Mouse (Mus musculus) kidney, embryonic 14.5 days (tissue): ENCODE data around the gene Gm6614. TPM values are rescaled to one million over a fixed set of nuclear protein-coding genes. Genes with fewer than 3 reads are reported as not detected.
"Not testable (repeated sequence)": the region's sequence is repeated elsewhere in the genome, so short reads cannot be mapped to it uniquely, and the experiment has no call there.

ENCODE experiments used
- ATAC-seq: fragments of 200-750 bp; cut with Nextera tagmentation; 2 replicates; pipeline ENCODE4 v1.8.0; 2017; ENCODE audit warnings: moderate number of reproducible peaks, mild to moderate bottlenecking, moderate TSS enrichment, moderate library complexity; ENCODE audit not compliant: low FRiP score, low TSS enrichment
- H3K27ac ChIP-seq: fragments of 300-500 bp; sonication (generic); 2 replicates; pipeline ENCODE4 v1.5.1; 2014; ENCODE audit warnings: low read depth, mild to moderate bottlenecking, low read length, moderate library complexity, mixed read lengths
- H3K27me3 ChIP-seq: fragments of 300-500 bp; sonication (generic); 2 replicates; pipeline ENCODE4 v1.6.1; 2014; ENCODE audit warnings: mild to moderate bottlenecking, low read length; ENCODE audit not compliant: control insufficient read depth, insufficient read depth
- H3K36me3 ChIP-seq: fragments of 300-500 bp; sonication (generic); 2 replicates; pipeline ENCODE4 v1.6.1; 2014; ENCODE audit warnings: low read length, mixed read lengths; ENCODE audit not compliant: control insufficient read depth, insufficient read depth
- H3K4me1 ChIP-seq: fragments of 300-500 bp; sonication (generic); 2 replicates; pipeline ENCODE4 v1.6.1; 2014; ENCODE audit warnings: low read length, mixed read lengths; ENCODE audit not compliant: control insufficient read depth, insufficient read depth
- H3K4me2 ChIP-seq: fragments of 300-500 bp; sonication (generic); replicated peaks from 2 replicates; pipeline ENCODE4 v1.6.1; 2014; ENCODE audit warnings: low read depth, mild to moderate bottlenecking, low read length
- H3K4me3 ChIP-seq: fragments of 300-500 bp; sonication (generic); 2 replicates; pipeline ENCODE4 v1.5.1; 2014; ENCODE audit warnings: mild to moderate bottlenecking, low read length
- H3K9ac ChIP-seq: fragments of 300-500 bp; sonication (generic); 2 replicates; pipeline ENCODE4 v1.6.1; 2014; ENCODE audit warnings: low read depth, mild to moderate bottlenecking, low read length, moderate library complexity
- H3K9me3 ChIP-seq: fragments of 300-500 bp; sonication (generic); 2 replicates; pipeline ENCODE4 v1.6.1; 2016; ENCODE audit warnings: low read length; ENCODE audit not compliant: control insufficient read depth
- WGBS: fragments of 180-500 bp; shearing (Covaris S2); extraction: QIAGEN DNeasy Blood & Tissue Kit; methylation state at CpG from one replicate; pipeline ENCODE4 v1.1.7; 2014; 5-methylcytosine and 5-hydroxymethylcytosine counted together
- polyA plus RNA-seq: library from polyadenylated mRNA; unstranded; fragments of >200 nt; fragmentation: Nextera tagmentation; extraction: Ambion mirVana; gene quantifications from 2 replicates; pipeline ENCODE4 v1.2.1, GENCODE M21; 2014

Gm6614 gene
- not detected in 2 replicates for polyA plus RNA-seq

DNA sequence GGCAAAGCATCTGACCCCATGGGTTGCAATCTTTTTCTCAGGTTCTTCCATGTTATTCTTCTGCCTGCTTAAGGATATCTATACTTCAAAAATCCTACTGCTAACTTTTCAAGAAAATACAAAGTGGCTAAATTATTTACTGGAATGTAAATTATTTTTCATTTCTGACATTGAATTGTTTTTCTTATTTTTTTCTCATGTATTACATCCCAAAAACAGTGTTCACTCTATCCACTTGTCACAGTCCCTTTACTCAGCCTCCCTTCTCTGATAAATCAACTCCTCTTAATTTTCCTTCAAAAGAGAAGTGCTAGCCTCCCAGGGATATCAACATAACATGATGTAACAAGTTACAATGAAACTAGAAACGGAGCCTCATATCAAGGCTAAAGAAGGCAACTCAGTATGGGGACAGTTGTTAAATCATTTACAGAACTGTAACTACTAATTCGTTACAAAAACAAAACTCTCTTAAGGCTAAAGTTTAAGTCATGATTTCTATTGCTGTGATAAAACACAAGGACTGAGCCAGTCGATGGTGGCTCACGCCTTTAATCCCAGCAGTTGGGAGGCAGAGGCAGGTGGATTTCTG lies at the start of gene Gm6614:
Gene Gm6614, minus strand, starts transcription at position 51 of the 592 bp plus-strand sequence.
- H3K9ac ChIP-seq: no peak within 1 kb of the TSS
- H3K27me3 ChIP-seq: no peaks in the 10 kb centered on the region
- H3K27ac ChIP-seq: no peak within 1 kb of the TSS
- no peaks in the 10 kb centered on the region for H3K4me1 ChIP-seq
- H3K4me2 ChIP-seq: no peak within 1 kb of the TSS
- 73% methylated on average over 4 of the region's 4 CpGs for WGBS
- no peak within 1 kb of the TSS for H3K4me3 ChIP-seq
- H3K9me3 ChIP-seq: no peaks in the 10 kb centered on the region; the same call in 1 of the 2 replicates
- no peak for ATAC-seq
- H3K36me3 ChIP-seq: no peaks in the 10 kb centered on the region

DNA sequence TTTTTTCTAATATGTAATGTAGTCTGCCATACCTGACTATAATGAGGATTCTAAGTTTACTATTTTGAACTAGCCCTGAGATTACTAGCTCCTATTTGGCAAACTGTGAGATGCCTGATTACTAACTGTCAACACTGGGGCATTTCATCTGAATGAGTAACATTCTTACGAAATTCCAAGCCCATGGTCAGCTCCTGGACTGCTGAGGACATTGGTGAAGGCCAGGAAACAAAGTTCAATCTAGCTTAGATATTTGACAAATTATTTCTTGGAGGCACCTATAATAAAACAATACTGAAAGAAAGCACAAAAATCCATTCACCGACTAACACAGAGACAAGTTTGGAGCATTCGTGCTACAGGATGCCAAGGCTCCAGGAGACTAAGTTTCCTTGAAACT lies 47.1 kb upstream of the Gm6614 start:
- WGBS: 90% methylated on average over 3 of the region's 3 CpGs
- H3K27me3 ChIP-seq, H3K27ac ChIP-seq, H3K4me1 ChIP-seq, H3K4me3 ChIP-seq, H3K9ac ChIP-seq, H3K36me3 ChIP-seq, ATAC-seq, H3K9me3 ChIP-seq, H3K4me2 ChIP-seq: not testable (repeated sequence)

DNA sequence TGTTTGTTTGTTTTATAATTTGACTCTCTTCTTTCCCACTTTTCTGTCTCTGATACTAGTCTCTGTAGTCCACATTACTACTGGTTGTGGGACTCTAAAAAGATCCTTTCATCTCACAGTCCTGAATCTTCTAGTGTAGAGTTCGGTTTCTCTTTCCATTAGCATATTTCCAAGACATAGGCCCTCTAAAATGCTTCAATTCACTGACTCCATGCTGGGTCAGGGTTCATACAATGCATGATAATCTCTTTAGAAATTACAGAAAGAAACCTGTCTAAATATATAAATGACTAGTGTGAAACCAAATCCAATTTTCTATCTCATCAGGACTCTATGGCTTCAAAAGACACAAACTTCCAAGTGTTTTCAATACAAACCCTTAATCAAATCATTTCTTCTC lies 36.5 kb upstream of the Gm6614 start:
- Histone ChIP-seq H3K4me1 (no peaks in the 10 kb centered on the region), H3K27ac (no peak overlapping the region), H3K9ac (no peak overlapping the region), H3K4me3 (no peak overlapping the region), H3K36me3 (no peaks in the 10 kb centered on the region), H3K27me3 (no peaks in the 10 kb centered on the region), H3K4me2 (no peak overlapping the region), H3K9me3 (no peaks in the 10 kb centered on the region)
- 88% methylated on average over 1 of the region's 1 CpGs for WGBS
- no peak for ATAC-seq

GRCm38 (mm10) chr6:142045746-142046145 lies 34.5 kb upstream of the Gm6614 start:
- no peak overlapping the region for H3K4me2 ChIP-seq
- H3K27me3 ChIP-seq: no peaks in the 10 kb centered on the region
- 89% methylated on average over 2 of the region's 2 CpGs for WGBS
- no peaks in the 10 kb centered on the region for H3K4me1 ChIP-seq
- no peak overlapping the region for H3K4me3 ChIP-seq
- H3K9ac ChIP-seq: no peak overlapping the region
- H3K27ac ChIP-seq: no peak overlapping the region
- no peak for ATAC-seq
- no peaks in the 10 kb centered on the region for H3K9me3 ChIP-seq
- H3K36me3 ChIP-seq: no peaks in the 10 kb centered on the region

GRCm38 (mm10) chr6:142041896-142042295 lies 30.7 kb upstream of the Gm6614 start:
- Histone ChIP-seq H3K4me2 (no peak overlapping the region), H3K36me3 (no peaks in the 10 kb centered on the region), H3K4me1 (no peaks in the 10 kb centered on the region), H3K9ac (no peak overlapping the region), H3K4me3 (no peak overlapping the region), H3K9me3 (no peaks in the 10 kb centered on the region), H3K27me3 (no peaks in the 10 kb centered on the region), H3K27ac (no peak overlapping the region)
- no peak for ATAC-seq
- 92% methylated on average over 3 of the region's 3 CpGs for WGBS

DNA sequence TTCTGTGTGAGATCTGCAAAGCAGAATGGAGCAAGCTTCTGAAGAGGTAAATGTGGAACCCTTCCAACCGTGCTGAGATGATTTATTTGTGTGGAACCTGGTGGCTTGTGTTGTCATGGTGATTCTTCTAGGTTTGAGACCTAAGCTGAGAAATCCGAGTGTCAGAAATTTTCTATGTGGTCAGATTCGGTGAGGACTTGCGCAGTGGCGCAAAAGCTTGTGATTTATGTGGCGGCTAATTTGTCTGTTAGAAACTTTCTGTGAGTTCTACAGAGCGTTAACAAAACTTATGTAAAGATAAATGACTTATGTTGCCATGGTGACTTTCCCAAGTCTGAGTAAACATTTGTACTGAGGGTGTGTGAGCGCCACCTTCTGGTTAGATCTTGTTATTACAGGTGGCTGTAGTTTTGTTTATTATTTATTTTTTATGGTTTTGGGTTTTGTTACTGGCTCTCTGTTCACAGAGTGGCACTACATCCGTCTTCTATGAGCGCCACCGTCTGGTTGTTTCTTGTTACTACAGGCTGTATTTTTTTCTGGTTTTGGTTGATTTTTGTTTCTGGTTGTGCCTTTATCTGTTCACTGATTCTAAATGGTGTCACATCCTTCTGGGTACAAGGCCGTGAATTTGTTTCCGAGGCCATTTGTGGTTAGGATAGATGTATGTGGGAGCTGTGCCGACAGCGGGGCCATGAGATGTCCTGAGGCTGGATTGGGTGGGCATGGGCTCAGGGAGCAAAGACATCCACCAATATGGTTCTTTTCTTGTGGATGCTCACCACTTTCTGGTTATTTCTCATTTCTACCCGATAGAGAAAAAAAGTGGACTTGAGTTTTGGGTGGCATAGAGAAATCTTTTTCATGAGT lies 29.3 kb upstream of the Gm6614 start:
- Histone ChIP-seq H3K27me3 (no peaks in the 10 kb centered on the region), H3K27ac (no peak overlapping the region), H3K9ac (no peak overlapping the region), H3K4me1 (no peaks in the 10 kb centered on the region), H3K9me3 (no peaks in the 10 kb centered on the region), H3K4me3 (no peak overlapping the region), H3K36me3 (no peaks in the 10 kb centered on the region), H3K4me2 (no peak overlapping the region)
- WGBS: 39% methylated on average over 16 of the region's 16 CpGs
- peak; percentile 88 for ATAC-seq

GRCm38 (mm10) chr6:142035771-142036170 lies 24.6 kb upstream of the Gm6614 start:
- Histone ChIP-seq H3K4me2 (no peak overlapping the region), H3K36me3 (no peaks in the 10 kb centered on the region), H3K4me3 (no peak overlapping the region), H3K27me3 (no peaks in the 10 kb centered on the region), H3K4me1 (no peaks in the 10 kb centered on the region), H3K9me3 (no peaks in the 10 kb centered on the region), H3K9ac (no peak overlapping the region), H3K27ac (no peak overlapping the region)
- ATAC-seq: no peak
- 84% methylated on average over 2 of the region's 2 CpGs for WGBS

- no peaks in the 10 kb centered on the region for H3K4me1 ChIP-seq
- no peak overlapping the region for H3K27ac ChIP-seq
- H3K4me3 ChIP-seq: no peak overlapping the region
- H3K9ac ChIP-seq: no peak overlapping the region
- no peaks in the 10 kb centered on the region for H3K36me3 ChIP-seq
- no peaks in the 10 kb centered on the region for H3K27me3 ChIP-seq
- 87% methylated on average over 3 of the region's 3 CpGs for WGBS
- no peak for ATAC-seq
- no peaks in the 10 kb centered on the region for H3K9me3 ChIP-seq
- no peak overlapping the region for H3K4me2 ChIP-seq
These were observed 10.5 kb upstream of the Gm6614 start for GRCm38 (mm10) chr6:142021671-142022070.

GRCm38 (mm10) chr6:141986772-141987171 lies 24.4 kb downstream of the Gm6614 start:
- H3K36me3 ChIP-seq: no peaks in the 10 kb centered on the region
- H3K4me2 ChIP-seq: no peak overlapping the region
- H3K4me3 ChIP-seq: no peak overlapping the region
- H3K27ac ChIP-seq: no peak overlapping the region
- H3K27me3 ChIP-seq: no peaks in the 10 kb centered on the region
- H3K9ac ChIP-seq: no peak overlapping the region
- no peak for ATAC-seq
- 98% methylated on average over 6 of the region's 6 CpGs for WGBS
- no peaks in the 10 kb centered on the region for H3K9me3 ChIP-seq
- no peaks in the 10 kb centered on the region for H3K4me1 ChIP-seq
